Mouse (Mus musculus) 416B (cell line): ENCODE measurements around the gene Larp6.

Source experiments
- DNase-seq: peaks from one replicate; pipeline ENCODE4 v3.0.0; 2011; ENCODE audit warnings: low read depth

The Larp6 gene

DNA sequence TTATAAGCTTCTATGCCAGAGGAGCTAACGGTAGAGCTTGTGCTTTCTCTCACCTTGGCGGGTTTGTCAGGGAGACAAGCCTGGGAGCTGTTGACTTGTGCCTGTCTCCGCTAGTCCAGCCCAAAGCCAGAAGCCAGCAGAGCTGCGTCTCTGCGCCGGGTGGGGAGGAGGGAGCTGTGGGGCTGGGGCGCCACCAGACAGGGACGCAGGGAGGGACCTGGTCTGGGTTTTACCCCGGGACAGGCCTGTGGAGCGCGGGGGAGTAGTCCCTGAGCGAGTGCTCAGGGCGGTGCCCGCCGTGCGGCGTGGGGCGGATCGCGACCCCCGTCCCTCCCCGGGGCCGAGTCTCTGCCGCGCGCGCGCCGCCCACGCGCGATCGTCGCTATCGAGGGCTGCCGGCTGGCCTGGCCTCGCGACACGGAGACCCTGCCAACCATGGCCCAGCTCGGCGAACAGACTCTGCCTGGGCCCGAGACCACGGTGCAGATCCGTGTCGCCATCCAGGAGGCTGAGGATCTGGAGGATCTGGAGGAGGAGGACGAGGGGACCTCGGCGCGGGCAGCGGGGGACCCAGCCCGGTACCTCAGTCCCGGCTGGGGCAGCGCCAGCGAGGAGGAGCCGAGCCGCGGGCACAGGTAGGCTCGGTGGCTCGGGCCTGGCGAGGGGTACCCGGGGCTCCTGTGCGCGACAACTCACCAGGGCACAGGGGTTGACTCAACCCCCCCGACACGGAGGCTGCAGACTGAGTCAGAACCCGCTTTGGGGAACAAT is at the start of gene Larp6:
Larp6 (plus strand) TSS at position 219 of the 771 bp plus-strand sequence.
- DNase-seq = no peak

DNA sequence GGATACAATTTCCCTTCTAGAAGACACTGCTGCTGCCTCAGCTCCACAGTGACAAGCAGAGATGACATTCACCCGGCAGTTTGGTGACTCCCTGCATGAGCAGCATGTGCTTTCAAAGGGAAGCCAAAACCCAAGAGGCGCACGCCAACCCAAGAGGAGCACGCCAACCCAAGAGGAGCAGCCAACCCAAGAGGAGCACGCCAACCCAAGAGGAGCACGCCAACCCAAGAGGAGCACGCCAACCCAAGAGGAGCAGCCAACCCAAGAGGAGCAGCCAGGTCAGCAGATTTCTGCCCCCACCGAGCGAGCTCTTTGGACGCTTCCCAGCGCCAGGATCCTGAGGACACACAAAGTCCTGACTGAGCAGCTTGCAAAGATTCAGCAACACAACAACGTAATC is 48.4 kb upstream of the Larp6 start:
- no peak for DNase-seq

DNA sequence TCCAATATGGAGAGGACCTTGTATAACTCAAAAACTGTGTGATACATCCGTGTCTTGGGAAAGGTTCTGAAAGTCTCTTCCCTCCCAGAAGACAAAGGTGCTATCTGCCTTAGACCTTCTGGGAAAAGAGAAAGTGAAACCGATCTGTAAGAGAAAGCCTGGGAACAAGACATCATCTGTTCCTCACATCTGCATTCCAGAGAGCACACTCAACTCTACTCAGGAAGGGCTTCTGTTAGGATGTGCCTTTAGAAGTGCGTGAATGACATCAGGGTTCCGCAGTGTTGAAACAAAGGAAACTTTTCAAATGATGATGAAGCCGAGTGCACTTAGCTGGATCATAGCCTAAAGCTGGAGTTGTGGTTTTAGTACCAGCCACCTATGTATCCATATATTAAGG is 47.9 kb upstream of the Larp6 start:
- DNase-seq = no peak

DNA sequence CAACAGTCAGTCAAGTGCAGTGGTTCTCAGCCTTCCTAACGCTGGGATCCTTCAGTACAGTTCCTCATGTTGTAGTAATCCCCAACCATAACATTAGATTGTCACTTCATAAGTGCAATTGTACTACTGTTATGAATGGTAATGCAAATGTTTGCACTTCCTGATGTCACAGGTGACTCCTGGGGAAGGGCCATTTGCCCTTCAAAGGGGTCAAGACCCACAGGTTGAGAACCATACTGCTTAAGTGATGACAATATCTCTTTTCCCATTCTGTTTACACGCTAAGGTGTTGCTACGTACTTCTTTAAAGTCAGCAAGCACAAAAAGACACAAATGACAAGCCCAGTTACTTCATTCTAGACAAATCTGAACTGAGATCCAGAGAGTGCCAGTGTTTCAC is 47.3 kb upstream of the Larp6 start:
- DNase-seq = no peak

DNA sequence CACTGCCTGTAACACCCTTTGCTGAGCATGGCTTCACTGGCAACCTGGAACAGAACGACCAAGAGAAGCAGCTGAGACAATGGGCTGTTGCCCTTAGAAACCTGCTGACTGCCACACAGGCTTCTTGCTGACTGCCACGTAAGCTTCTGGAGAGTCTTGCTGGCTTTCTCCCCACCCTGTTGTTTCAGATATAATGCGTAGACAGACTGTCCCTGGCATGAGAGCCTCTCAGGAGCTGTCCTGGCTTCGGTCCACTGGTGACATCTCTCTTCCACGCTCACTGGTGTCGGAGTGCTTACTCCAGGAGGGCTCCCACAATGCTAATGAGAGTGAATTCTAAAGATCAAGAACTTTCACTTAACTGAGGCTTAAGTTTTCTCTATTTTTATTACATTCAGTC is 43.9 kb upstream of the Larp6 start:
- DNase-seq = no peak

DNA sequence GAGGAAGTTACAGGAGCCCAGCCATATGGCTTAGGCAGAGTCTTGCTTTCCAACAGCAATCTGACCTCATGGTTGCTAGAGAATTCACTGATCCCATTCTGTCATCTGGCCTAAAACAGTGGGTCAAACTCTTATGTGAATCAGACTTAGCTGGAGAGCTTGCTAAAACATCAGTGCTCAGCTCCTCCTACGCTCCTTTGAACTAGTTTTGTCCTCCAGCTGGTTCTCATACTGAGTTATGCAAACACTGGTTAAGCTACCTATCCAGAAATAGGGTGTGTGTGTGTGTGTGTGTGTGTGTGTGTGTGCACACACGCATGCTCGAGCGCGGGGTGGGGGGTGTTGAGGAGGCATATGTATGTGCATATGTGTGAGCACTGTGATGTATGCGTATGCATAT is 40.2 kb upstream of the Larp6 start:
- no peak for DNase-seq

DNA sequence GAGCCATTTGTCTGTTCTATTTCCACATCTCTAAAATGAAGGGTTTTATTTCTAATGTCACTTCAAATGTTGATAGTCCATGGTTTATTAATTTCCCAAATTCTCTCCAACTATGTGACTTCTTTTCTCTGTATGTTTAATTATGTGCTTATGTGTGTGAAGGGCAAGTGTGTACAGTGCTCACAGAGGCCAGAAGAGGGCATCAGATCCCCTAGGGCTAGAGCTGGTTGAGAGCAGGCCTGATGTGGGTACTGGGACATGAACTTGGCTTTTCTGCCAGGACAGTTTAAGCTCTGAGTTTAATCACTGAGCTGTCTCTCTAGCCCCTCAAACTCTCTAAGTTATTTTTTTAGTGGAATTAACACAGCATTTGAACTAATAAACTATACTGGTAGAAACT is 38.0 kb upstream of the Larp6 start:
- peak; percentile 29 for DNase-seq

DNA sequence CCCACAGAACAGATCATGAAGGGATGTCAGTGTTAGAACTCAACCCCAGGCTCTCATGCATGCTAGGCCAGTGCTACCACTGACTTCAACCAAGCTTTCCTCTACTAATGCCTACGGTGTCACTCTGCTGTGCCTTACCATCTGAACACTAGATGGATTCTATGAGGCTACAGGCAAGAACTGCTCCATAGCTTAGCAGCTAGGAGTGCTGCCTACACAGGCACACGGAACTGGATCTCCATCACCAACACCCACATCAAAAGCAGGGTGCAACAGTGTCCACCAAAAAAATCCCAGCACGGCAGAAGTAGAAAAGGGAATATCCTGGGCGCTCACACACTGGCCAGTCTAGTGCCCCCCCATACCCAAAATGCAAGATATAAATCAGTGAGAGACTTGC is 36.4 kb upstream of the Larp6 start:
- no peak for DNase-seq

DNA sequence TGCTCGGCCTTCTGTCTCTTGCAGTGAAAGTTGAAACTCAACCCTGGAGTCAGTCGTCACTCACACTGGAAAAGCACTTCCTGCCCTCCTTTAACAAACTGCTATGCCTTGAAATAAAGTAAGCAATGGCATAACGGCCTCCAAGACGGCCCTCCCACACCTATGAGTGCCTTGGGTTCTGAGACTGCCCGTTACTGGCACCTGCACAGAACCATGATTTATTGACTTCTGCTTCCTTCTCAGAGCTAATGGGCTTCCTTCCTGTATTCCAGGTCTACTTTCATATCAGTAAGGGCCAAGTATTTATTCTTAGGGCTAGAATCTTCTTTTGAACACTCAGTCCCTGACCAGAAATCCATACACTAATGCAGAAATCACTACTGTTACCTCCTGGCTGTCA is 33.9 kb upstream of the Larp6 start:
- DNase-seq = no peak

DNA sequence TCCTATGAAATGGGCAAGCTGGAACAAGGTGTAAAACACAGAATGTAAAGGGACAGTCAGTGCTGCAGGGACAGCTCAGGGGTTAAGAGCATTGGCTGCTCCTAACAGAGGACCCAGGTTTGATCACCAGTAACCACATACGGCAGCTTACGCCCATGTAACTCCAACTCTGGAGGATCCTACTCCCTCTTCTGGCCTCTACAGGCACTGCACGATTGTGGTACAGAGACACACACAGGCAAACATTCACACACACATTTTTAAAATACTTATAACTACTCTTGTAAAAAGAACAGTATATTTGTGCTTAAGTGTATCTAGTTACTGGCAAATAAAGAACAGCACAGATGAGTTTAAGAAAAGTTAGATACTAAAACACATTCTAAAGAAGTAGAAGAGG is 31.8 kb upstream of the Larp6 start:
- DNase-seq = peak; percentile 8

DNA sequence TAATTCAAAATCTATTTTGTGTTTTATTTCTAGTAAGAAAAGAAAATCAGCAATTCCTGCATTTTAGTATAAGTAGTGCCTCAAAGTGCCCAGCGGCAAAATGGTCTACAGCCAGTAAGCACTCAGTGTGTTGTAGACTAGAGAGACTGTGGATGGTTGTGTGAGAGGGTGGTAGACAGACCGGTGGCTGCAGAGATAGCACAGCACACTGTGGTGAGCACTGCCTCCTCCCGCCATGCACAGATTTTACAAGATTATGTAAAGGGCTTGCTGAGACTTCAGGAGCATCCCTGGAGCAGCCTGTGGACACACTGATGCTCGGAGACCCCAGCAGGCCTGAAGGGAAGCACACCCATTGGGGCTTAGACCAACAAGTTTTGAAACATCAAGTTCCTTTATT is 30.0 kb upstream of the Larp6 start:
- DNase-seq = no peak

DNA sequence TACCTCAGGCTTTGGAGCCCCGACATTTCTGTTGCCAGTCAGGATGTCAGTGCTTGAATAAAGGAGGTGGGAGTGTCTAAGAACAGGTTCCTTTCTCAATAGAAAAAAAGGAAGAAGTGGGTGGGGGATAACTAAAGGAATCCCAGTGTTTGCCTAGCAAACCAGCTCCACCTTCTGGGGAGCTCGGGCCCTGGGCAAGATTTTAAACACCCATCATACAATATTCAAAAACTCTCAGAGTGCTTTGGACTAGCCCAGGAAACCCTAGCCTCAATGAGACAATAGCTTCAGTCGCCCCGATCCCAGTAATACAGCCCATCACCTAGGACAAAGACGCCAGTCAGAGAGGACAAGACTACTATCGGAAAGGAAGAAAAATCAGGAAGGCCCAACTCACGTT is 25.4 kb upstream of the Larp6 start:
- DNase-seq = peak; percentile 50

DNA sequence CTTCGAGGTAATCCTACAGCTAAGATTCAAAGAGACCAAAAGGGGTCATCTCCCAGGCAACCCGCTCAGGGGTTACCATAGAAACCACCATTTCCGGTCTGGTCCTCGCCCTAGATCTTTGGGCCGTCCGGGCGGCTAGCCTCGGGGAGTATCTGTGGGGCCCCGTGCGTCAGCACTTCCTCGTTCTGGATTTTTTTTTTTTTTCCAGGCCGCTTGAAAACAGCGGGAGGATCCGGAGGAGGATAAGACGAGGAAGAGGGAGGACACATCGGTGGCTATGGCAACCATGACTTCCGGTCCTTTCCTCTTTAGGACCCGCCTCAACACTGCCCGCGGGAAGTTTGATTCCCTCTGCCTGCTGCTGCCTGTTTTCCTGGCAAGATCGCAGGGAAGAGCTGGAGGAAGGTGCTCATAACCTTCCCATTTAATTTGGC is 24.9 kb upstream of the Larp6 start, which contains the start of gene Lrrc49:
Lrrc49 (minus strand) TSS at position 268 of the 434 bp plus-strand sequence.
- DNase-seq = peak; percentile 84

DNA sequence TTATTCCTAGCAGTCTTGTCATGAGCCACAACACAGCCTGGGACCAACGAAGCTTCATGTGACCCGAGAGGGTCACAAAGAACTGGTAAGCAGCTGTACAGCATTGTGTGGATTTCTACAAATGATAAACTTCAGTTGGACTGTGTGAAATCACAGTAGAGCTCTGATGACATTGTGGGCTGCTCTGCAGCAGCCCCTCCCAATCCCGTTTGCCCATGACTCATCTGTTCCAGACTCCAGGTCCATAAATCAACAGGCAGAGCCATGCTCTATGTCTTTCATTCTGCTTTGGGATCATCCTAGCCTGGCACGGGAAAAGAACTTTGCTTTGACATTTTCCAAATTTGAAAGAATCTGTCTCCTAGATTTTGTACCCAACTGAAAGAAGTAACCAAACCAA is 20.2 kb upstream of the Larp6 start:
- DNase-seq = peak; percentile 24

DNA sequence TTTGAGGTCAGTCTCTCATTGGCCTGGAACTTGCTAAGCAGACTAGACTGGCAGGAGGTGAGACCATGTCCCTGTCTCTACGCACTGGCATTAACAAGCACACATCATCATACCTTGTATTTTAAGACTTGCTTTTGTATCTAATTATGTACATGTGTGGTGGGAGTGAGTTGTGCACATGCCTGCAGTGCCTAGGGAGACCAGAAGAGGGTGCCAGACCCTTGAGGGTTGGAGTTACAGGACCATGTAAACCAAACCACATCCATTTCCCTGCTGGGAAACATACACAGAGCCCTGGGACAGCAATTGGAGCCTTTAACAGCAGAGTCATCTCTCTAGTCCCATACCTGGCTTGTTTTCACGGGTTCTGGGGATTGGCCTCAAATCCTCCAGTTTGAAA is 18.8 kb upstream of the Larp6 start:
- DNase-seq = peak; percentile 42

DNA sequence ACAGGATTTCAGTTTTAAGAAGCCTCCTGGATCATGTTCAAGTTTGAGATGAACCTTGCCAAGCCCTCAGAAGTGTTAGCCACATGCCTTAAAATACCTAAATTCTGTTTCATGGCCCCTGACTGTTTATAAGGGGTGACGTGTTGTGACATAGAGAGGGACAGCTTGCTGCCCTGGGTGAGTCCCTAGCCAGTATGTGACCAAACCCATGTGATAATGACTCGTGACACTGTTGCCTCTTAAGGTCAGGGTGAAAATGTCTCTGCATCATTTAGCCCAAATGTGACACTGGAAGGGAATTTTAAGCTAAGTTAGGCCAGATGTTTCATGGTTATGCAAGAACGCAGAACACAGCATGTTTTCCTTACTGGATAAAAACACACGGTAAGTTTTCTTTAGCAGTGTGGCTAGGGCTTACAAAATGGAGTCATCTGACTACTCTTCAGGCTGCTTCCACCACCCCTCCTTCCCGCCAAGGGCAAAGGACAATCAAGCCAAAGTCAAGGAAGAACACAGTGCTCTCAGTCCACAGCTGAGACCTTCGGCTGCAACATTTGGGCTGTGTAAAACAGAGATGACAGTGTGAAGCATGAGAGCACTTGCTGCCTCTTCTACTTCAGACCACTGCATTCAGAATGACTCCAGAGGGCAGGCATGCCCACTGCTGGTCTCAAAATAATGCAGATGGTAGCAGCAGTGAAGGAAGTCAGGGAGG is 16.4 kb upstream of the Larp6 start:
- DNase-seq = no peak

DNA sequence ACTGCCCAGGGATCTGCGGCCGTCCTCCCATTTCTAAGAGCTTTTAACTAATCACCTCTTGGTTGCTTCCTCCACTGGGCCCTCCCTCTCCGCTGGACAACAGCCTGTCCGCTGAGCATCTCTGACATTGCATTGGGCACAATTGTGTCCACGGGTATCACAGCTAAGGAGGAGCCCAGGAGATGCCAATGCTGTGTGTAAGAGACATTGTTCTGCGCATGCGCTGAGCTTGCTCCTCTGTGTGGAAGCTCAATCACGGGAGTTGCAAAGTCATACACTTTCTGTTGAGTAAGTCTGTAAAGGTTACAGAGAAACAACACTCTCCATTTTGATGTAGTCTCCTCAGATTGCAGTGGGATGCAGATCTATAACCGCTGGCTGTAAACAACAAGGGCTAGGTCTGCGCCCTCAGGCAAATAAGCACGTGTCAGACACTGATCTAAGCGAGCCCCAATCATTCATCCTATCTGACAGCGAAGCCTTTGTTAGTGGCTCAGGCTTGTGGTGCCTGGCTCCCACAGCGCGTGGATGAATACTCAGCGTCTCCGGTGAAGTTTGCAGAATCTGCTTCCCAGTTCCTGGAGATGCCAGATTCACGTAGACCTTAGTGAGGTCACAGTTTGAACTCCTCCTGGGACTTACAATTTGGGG is 13.1 kb upstream of the Larp6 start:
- no peak for DNase-seq

DNA sequence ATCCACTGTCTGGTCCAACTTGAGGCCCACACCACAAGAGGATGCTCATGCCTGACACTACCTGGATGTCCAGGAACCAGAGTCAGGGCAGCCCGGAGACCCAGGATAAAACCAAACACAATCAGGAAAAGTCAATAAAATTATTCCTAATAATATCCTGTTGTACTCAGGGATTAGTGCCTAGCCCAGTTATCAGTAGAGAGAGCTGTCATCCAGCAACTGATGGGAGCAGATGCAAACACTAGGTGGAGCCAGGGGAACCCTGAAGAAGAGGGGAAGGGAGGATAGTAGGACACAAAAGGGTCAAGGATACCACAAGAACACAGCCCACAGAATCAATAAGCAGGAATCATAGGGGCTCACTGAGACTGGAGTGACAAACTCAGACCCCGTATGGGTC is 5.2 kb upstream of the Larp6 start:
- no peak for DNase-seq

DNA sequence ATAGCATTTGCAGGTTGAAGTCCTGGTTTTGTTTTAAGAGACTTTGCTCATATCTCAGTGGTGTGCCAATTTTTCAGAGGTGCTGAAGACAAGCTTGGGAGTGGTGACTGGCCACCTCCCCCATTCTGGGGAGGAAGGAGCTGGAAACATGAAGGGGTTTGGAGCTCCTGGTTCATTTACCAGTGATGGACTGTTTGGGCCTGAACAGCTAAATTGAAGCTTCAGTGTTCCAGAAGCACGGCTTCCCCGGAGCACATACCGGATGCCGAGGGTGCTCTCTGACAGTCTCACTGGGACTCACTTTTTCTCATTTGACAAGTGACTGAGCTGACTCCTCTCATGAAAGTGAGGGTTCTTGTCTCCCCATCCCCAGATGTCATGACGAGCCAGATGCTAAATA is 4.2 kb upstream of the Larp6 start:
- no peak for DNase-seq

DNA sequence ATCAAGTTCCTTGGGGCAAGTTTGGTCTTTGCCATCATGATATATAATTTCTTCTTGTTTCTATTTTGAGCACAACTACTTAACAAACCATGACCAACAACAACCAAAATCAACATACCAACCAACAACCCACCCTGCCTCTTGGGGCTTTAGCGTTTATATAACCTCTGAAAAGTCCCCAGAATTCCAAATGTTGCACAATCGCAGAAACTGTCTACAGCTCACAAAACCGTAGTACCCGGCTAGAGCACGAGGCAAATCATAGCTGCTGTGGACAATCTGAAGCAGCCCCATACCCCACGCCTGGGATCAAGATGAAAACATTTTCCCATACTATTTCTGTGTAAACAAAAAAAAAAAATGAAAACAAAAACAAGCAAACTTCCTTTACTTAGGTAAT is 3.1 kb upstream of the Larp6 start:
- DNase-seq = no peak

DNA sequence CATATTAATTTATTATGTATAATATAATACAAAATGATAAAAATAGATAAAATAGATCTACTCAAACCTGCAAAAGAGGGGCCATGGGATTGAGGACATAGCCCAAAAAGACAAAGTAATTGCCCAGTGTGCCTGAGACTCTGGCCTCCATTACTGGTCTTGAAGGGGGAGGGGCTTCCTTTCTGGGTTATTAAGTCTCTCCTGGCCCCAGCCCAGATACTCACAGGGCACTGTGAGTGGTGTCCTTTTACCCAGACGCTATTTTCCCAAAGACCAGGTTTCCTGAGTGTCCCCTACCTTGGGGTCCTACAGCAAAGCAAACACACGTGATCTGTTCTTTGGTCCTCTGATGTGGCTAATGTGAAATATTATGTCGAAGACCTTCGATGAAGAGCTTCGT is 778 bp upstream of the Larp6 start:
- DNase-seq = no peak

DNA sequence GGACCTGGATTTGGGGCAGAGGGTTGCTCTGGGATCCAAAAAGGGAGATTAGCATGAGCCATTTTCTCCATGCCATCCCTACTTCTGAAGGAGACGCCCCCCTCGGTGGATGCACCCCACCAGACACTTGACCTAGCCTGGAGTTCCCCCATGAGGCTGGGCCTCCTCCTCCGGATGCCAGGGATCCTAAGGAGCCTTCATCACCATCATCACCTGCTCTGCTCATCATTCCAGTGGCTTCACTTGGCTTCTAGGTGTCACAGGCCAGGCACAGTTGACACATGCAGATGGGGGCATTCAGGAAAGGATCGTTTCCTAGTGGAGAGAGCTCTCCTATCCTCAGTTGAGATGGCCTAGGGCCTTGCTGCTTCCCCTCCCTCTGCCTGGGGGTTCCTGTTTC is 827 bp downstream of the Larp6 start:
- no peak for DNase-seq

DNA sequence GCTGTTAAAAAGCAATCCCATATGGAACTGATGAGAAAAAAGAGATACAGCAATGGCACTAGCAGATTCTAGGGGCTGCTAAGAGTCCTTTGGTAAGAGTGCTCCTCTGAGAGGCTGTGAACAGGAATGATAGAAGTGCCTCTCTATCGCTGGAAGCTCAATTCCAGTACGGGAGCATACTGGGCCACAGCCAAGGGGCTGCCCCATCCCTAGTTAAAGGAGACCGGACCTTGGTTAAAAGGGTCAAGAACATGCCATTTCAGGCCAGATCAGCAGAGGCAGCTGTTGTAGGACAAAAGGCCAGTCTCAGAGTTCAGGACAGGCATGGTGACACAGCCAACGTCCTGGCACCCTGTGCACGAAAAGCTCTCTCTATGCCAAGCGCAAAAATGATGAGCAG is 1.4 kb downstream of the Larp6 start:
- DNase-seq = no peak
